9 mouse cellular contexts compared by ENCODE assay signal in the genomic region with DNA sequence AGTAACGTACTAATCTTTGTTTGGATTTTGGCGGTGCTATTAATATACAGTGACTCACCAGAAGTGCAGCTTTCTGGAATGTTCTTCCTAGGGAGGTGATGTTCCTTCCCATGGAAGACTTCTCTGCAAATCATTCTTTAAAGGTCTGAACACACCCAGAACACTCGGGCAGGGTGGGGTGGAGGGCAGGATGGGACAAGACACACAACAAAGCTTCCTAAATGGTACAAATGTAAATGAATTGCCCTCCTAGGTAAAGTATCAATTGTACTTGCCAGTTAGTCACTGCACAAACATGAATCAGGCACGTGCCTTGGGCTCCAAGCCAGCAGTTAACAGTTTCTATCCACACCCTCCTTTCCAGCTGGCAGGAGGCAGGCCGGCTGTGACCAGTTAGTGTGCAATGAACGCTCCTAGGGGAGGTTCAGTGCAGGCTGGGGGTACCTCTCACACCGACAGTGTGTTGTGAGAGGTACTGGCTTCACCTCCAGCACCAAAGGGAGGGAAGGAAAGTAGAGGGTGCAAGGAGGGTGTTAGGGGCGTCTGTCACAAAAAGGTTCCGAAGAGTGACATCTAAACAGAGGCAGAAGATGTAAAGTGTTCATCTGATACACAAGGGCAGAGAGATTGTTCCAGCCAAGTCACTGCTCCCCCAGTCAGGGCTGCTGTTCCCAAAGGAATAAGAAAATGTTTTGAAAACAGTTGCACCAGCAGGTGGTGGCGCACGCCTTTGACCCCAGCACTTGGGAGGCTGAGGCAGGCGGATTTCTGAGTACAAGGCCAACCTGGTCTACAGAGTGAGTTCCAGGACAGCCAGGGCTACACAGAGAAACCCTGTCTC. TPM values are rescaled to one million over a fixed set of nuclear protein-coding genes. Genes with fewer than 3 reads are reported as not detected.
DNase-seq lines count a peak whose midpoint lies in the region; ATAC-seq lines count a peak whose summit lies in the region.
"Had no signal": no experiment of that assay in that cellular context is flagged by ENCODE, and none has a peak within 500 bp of the region (broad histone marks: within the 10 kb centered on the region; RNA-seq: fewer than 3 reads in every experiment).

No protein-coding gene starts in this region.

- ATAC-seq in hematopoietic stem cell, adult 5-6 weeks (replicated peaks in 1 of 2; ENCODE audit: insufficient read depth in 1 of 2, low FRiP score in 2 of 2, low TSS enrichment in 1 of 2, low read depth in 1 of 2, poor library complexity in 2 of 2, severe bottlenecking in 2 of 2), result 0 out of 4 replicates have a peak, but pooled peaks have one; percentile 5 to 9

- DNase-seq in urinary bladder, adult 18-20 months (ENCODE audit: low spot score in 2 of 2), result peak; percentile 74 to 87
- no peak for DNase-seq in urinary bladder, postnatal 10 days (ENCODE audit: low spot score)
- peak; percentile 83 for DNase-seq in fibroblast of lung, adult 2 months (ENCODE audit: low read depth)
- DNase-seq in left cerebral cortex, postnatal 4 days, result peak; percentile 32
- peak; percentile 53 for DNase-seq in right cerebral cortex, postnatal 4 days
- no peak for DNase-seq in cerebellum, postnatal 36 days
- no peak for DNase-seq in thymus, postnatal 0 days (ENCODE audit: low spot score)

- intact Hi-C loops in left cerebral cortex, postnatal 4 days (cut with DNase I), result no loop called here

RNA-seq across cellular contexts. Expression of a gene that starts 5.7 kb away (rescaled TPM):
- not detected in 2 replicates for total RNA-seq in hematopoietic stem cell, adult 5-6 weeks (2017)
- total RNA-seq in left cerebral cortex, postnatal 4 days (2021), result not detected
- not detected in 2 replicates for polyA plus RNA-seq in thymus, postnatal 0 days (2015; fragmentation: Nextera tagmentation; extraction: Ambion mirVana)
- polyA plus RNA-seq: neural tube, embryonic 11.5 days had no signal

RNA-seq across cellular contexts. Expression of a gene that starts 14.4 kb away (rescaled TPM):
- 1,218 and 1,648 TPM in 2 replicates for total RNA-seq in hematopoietic stem cell, adult 5-6 weeks (2017)
- total RNA-seq in left cerebral cortex, postnatal 4 days (2021), result 100 to 1,000 TPM; 862 to 917 TPM
- polyA plus RNA-seq in thymus, postnatal 0 days (2015; fragmentation: Nextera tagmentation; extraction: Ambion mirVana), result 690 and 768 TPM in 2 replicates

RNA-seq across cellular contexts. Expression of a gene that starts 49.6 kb away (rescaled TPM):
- 37.6 and 43.4 TPM in 2 replicates for total RNA-seq in hematopoietic stem cell, adult 5-6 weeks (2017)
- 10 to 100 TPM; 37.8 to 46.8 TPM for total RNA-seq in left cerebral cortex, postnatal 4 days (2021)
- polyA plus RNA-seq in thymus, postnatal 0 days (2015; fragmentation: Nextera tagmentation; extraction: Ambion mirVana), result 22.3 and 24.8 TPM in 2 replicates

Comparison
In these comparisons a context has a peak if more than half of its experiments do, and no peak if none do; other contexts are left out.
1. DNase-seq: peak in urinary bladder, adult 18-20 months (2 of 2), fibroblast of lung, adult 2 months (single experiment), left cerebral cortex, postnatal 4 days (single experiment) and right cerebral cortex, postnatal 4 days (single experiment); none in urinary bladder, postnatal 10 days (single experiment), cerebellum, postnatal 36 days (0 of 2) and thymus, postnatal 0 days (single experiment).